Mouse (Mus musculus) spleen, postnatal 10 days (tissue): ENCODE measurements around the gene Olfr787.

Experiments
- DNase-seq, 2 experiments: peaks; one replicate each; pipeline ENCODE4 v3.0.0; 2021 to 2022; ENCODE audit warnings: low spot score in 2 of 2

Olfr787 gene

GRCm38 (mm10) chr10:129461562-129461961, at the start of gene Olfr787:
Gene Olfr787 (plus strand): TSS chr10:129461862.
- DNase-seq = no peak

- no peak for DNase-seq
Observed at GRCm38 (mm10) chr10:129427006-129427405, 34.7 kb upstream of the Olfr787 start, which contains the start of gene Olfr786. Gene Olfr786 (plus strand): TSS chr10:129427306.

- DNase-seq = no peak
Observed at GRCm38 (mm10) chr10:129470698-129471097, 9.0 kb downstream of the Olfr787 start, which contains the start of gene Olfr788. Gene Olfr788 (plus strand): TSS chr10:129470998.

- no peak for DNase-seq
Observed at GRCm38 (mm10) chr10:129473256-129473655, 11.6 kb downstream of the Olfr787 start.

GRCm38 (mm10) chr10:129473723-129474122, 12.1 kb downstream of the Olfr787 start:
- DNase-seq = no peak

GRCm38 (mm10) chr10:129484452-129484851, 22.8 kb downstream of the Olfr787 start, which contains the start of gene Olfr789:
Gene Olfr789 (plus strand): TSS chr10:129484752.
- no peak for DNase-seq

GRCm38 (mm10) chr10:129490101-129490500, 28.4 kb downstream of the Olfr787 start:
- DNase-seq = no peak

- no peak for DNase-seq
Observed at GRCm38 (mm10) chr10:129498192-129498591, 36.5 kb downstream of the Olfr787 start, which contains the start of gene Olfr790. Gene Olfr790 (plus strand): TSS chr10:129498492.
